Mouse (Mus musculus) urinary bladder, postnatal 25 days (tissue): ENCODE measurements around the gene Runx2.

Experiments
- DNase-seq: peaks from one replicate; pipeline ENCODE4 v3.0.0; 2022; ENCODE audit warnings: low spot score

Runx2 gene

GRCm38 (mm10) chr17:44459029-44459428, 355.6 kb downstream of the Runx2 start:
- no peak for DNase-seq

- DNase-seq, result no peak
Measured at GRCm38 (mm10) chr17:44456696-44457095, 357.9 kb downstream of the Runx2 start.

- peak; percentile 53 for DNase-seq
Measured at GRCm38 (mm10) chr17:44455681-44456600, 358.7 kb downstream of the Runx2 start.

- DNase-seq, result no peak
Measured at GRCm38 (mm10) chr17:44449915-44450471, 364.6 kb downstream of the Runx2 start.
